Mouse (Mus musculus): ENCODE results near the gene Terf2. TPM values are rescaled to one million over a fixed set of nuclear protein-coding genes. Genes with fewer than 3 reads are reported as not detected.
A peak's percentile ranks its signal among the peaks of the same experiment; 100 is the strongest.

Gene Terf2
- polyA plus RNA-seq, 1 experiment from 2014 or later, result 18.9 TPM

GRCm38 (mm10) chr8:107129171-107130025 is 33.1 kb upstream of the Terf2 start:
- no peak for ATAC-seq (ENCODE audit: insufficient number of reproducible peaks, low FRiP score, low TSS enrichment, low read depth)
- peak overlapping the region; percentile 55 for H3K27ac ChIP-seq (replicated peaks)
- H3K4me3 ChIP-seq (replicated peaks), result no peak overlapping the region
- no peaks in the 10 kb centered on the region for H3K27me3 ChIP-seq
- peaks cover 35% of the 10 kb centered on the region for H3K4me1 ChIP-seq
- H3K9ac ChIP-seq, result no peak overlapping the region
- H3K9me3 ChIP-seq (replicated peaks), result no peaks in the 10 kb centered on the region
- H3K4me2 ChIP-seq (replicated peaks), result no peak overlapping the region
- H3K36me3 ChIP-seq, result no peaks in the 10 kb centered on the region
- 30% methylated on average over 8 of the region's 8 CpGs for WGBS

DNA sequence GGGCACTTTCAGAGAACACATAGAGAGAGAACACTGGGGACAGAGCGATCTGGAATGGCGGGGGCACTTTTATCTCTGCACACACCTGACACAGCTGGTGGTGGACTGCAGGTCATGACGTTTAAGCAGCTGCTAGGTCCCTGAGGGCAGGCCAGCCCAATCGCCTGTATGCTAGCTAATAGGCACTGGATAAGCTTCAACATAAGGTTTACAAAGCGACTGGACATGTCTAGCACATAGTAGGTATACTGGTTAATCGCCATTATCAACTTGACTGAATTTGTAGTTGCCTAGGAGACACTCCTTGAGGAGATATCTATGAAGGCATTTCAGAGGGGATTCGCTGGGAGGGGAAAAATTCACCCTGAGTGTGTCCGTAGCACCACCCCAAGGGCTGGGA is 28.0 kb upstream of the Terf2 start:
- no peak for ATAC-seq (ENCODE audit: insufficient number of reproducible peaks, low FRiP score, low TSS enrichment, low read depth)
- H3K36me3 ChIP-seq, result no peaks in the 10 kb centered on the region
- WGBS, result 68% methylated on average over 8 of the region's 8 CpGs
- H3K9ac ChIP-seq, result no peak overlapping the region
- H3K4me3 ChIP-seq (replicated peaks), result no peak overlapping the region
- H3K9me3 ChIP-seq (replicated peaks), result no peaks in the 10 kb centered on the region
- no peak overlapping the region for H3K4me2 ChIP-seq (replicated peaks)
- no peaks in the 10 kb centered on the region for H3K27me3 ChIP-seq
- H3K4me1 ChIP-seq, result peaks cover 14% of the 10 kb centered on the region
- H3K27ac ChIP-seq (replicated peaks), result no peak overlapping the region

DNA sequence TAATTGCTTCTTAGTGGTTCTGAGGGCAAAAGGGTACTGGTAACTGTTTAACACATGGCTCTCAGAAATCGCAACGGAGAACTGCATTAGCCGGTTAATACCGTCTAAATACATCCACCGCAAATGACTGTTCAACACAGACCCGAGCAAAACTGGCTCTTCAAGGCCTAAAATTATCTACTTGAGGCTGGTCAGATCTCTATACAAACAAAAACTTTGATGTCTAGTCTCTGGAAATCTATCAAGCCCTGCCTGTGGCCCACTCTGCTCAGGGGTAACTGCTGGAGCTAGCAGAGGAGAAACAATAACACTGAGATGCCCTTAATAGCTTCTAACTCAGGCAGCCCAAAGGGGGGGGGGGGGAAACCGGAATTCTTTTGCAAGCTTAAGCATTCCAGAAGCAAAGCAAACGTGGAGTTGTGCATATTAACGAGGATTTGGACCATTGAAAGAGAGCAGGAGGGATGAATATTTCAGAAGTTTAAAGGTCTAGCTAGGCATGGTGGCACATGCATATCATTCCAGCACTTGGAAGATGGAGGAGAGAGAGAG is 26.8 kb upstream of the Terf2 start:
- no peak overlapping the region for H3K4me2 ChIP-seq (replicated peaks)
- H3K36me3 ChIP-seq, result no peaks in the 10 kb centered on the region
- H3K4me3 ChIP-seq (replicated peaks), result no peak overlapping the region
- no peaks in the 10 kb centered on the region for H3K27me3 ChIP-seq
- H3K9ac ChIP-seq, result no peak overlapping the region
- H3K4me1 ChIP-seq, result peaks cover 16% of the 10 kb centered on the region
- no peaks in the 10 kb centered on the region for H3K9me3 ChIP-seq (replicated peaks)
- no peak for ATAC-seq (ENCODE audit: insufficient number of reproducible peaks, low FRiP score, low TSS enrichment, low read depth)
- peak overlapping the region; percentile 58 for H3K27ac ChIP-seq (replicated peaks)
- WGBS, result 19% methylated on average over 9 of the region's 9 CpGs

DNA sequence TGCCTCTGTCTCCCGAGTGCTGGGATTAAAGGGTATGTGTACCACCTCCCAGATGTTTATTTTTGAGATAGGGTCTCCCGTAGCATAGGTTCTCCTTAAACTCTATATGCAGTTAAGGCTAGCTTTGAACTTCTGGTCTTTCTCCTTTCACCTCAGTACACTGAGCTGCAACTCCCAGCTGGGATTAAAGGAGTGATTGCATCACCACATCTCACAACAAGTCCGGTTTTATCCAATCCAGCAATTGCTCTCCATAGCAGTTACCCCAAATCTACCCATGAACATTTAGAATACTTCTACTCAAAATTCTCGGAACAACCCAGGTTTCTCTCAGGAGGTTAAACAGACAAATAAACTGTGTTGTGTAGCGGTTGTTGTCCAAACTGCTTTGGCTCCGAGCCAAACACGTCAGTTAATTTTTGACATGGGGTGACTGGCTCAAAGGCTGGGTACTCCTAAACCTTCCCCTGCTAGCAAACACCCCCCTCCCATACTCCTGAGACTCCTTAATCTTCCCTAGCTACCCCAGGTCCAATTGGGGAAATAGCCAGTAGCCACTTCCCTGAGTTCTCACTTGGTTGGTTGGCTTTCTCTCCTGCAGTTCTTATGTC is 25.4 kb upstream of the Terf2 start:
- H3K9me3 ChIP-seq (replicated peaks), result no peaks in the 10 kb centered on the region
- no peak overlapping the region for H3K4me3 ChIP-seq (replicated peaks)
- peak overlapping the region; percentile 22; the same call in 1 of the 2 replicates for H3K27ac ChIP-seq (replicated peaks)
- H3K9ac ChIP-seq, result no peak overlapping the region
- H3K27me3 ChIP-seq, result no peaks in the 10 kb centered on the region
- H3K36me3 ChIP-seq, result no peaks in the 10 kb centered on the region
- WGBS, result 87% methylated on average over 7 of the region's 7 CpGs
- H3K4me2 ChIP-seq (replicated peaks), result no peak overlapping the region
- no peak for ATAC-seq (ENCODE audit: insufficient number of reproducible peaks, low FRiP score, low TSS enrichment, low read depth)
- peaks cover 16% of the 10 kb centered on the region for H3K4me1 ChIP-seq

GRCm38 (mm10) chr8:107120806-107121205 is 24.5 kb upstream of the Terf2 start:
- Histone ChIP-seq H3K4me3 (replicated peaks) (no peak overlapping the region), H3K36me3 (no peaks in the 10 kb centered on the region), H3K9ac (no peak overlapping the region), H3K4me2 (replicated peaks) (no peak overlapping the region), H3K27me3 (no peaks in the 10 kb centered on the region), H3K27ac (replicated peaks) (no peak overlapping the region), H3K9me3 (replicated peaks) (no peaks in the 10 kb centered on the region), H3K4me1 (peaks cover 22% of the 10 kb centered on the region)
- no peak for ATAC-seq (ENCODE audit: insufficient number of reproducible peaks, low FRiP score, low TSS enrichment, low read depth)

- no peaks in the 10 kb centered on the region for H3K27me3 ChIP-seq
- H3K4me3 ChIP-seq (replicated peaks), result no peak overlapping the region
- H3K9me3 ChIP-seq (replicated peaks), result no peaks in the 10 kb centered on the region
- no peak overlapping the region; the same call in 1 of the 2 replicates for H3K4me2 ChIP-seq (replicated peaks)
- H3K36me3 ChIP-seq, result no peaks in the 10 kb centered on the region
- no peak overlapping the region for H3K9ac ChIP-seq
- no peak for ATAC-seq (ENCODE audit: insufficient number of reproducible peaks, low FRiP score, low TSS enrichment, low read depth)
- peaks cover 29% of the 10 kb centered on the region for H3K4me1 ChIP-seq
- WGBS, result 60% methylated on average over 9 of the region's 9 CpGs
- peak overlapping the region; percentile 82 for H3K27ac ChIP-seq (replicated peaks)
Observed at GRCm38 (mm10) chr8:107119412-107119811, 23.1 kb upstream of the Terf2 start.

GRCm38 (mm10) chr8:107118803-107119233 is 22.5 kb upstream of the Terf2 start:
- Histone ChIP-seq H3K4me1 (peaks cover 32% of the 10 kb centered on the region), H3K36me3 (no peaks in the 10 kb centered on the region), H3K4me2 (replicated peaks) (no peak overlapping the region; the same call in 1 of the 2 replicates), H3K27ac (replicated peaks) (peak overlapping the region; percentile 82), H3K27me3 (no peaks in the 10 kb centered on the region), H3K9ac (no peak overlapping the region), H3K9me3 (replicated peaks) (no peaks in the 10 kb centered on the region), H3K4me3 (replicated peaks) (no peak overlapping the region)
- WGBS, result 43% methylated on average over 7 of the region's 7 CpGs
- ATAC-seq (ENCODE audit: insufficient number of reproducible peaks, low FRiP score, low TSS enrichment, low read depth), result no peak

DNA sequence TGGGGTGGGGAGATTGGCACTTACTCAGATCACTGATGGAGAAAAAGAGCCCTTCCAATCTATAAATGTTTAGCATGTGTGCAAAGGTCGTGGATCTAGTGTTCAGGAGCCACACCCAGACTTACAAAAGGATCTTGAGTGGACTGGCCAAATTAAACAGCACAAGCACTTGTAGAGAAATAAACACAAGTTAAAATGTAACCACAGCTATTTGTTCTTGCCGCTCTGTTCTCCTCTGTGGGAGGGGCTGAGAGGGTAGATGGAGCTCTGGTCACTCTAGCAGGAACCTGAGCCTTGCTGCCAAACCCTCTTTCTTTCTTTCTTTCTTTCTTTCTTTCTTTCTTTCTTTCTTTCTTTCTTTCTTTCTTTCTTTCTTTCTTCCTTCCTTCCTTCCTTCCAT is 20.7 kb upstream of the Terf2 start:
- Histone ChIP-seq H3K9me3 (replicated peaks) (no peaks in the 10 kb centered on the region), H3K4me1 (peaks cover 25% of the 10 kb centered on the region), H3K27ac (replicated peaks) (no peak overlapping the region), H3K36me3 (no peaks in the 10 kb centered on the region), H3K4me2 (replicated peaks) (no peak overlapping the region), H3K27me3 (no peaks in the 10 kb centered on the region), H3K9ac (no peak overlapping the region), H3K4me3 (replicated peaks) (no peak overlapping the region)
- WGBS, result 37% methylated on average over 2 of the region's 2 CpGs
- no peak for ATAC-seq (ENCODE audit: insufficient number of reproducible peaks, low FRiP score, low TSS enrichment, low read depth)

DNA sequence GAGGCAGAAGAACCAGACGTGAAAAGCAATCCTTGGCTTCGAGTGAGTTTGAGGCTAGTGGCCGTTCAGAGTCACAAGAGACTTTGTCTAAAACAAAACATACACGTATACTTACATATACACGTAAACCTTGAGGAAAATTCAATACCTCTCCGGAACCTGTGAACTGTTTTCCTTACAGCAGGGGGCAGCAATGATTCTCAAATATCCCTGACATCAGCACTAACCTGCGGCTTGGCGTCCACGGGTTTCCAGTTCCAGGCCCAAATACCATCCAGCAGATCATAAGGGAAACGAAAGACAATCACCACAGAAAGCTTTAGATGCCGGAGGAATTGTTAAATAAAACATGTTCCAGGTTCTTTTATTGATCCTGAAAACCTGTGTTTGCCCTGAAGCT is 19.7 kb upstream of the Terf2 start:
- H3K4me1 ChIP-seq, result peaks cover 25% of the 10 kb centered on the region
- no peak overlapping the region for H3K9ac ChIP-seq
- no peaks in the 10 kb centered on the region for H3K27me3 ChIP-seq
- no peaks in the 10 kb centered on the region for H3K36me3 ChIP-seq
- H3K27ac ChIP-seq (replicated peaks), result no peak overlapping the region
- no peak for ATAC-seq (ENCODE audit: insufficient number of reproducible peaks, low FRiP score, low TSS enrichment, low read depth)
- no peak overlapping the region for H3K4me2 ChIP-seq (replicated peaks)
- no peaks in the 10 kb centered on the region for H3K9me3 ChIP-seq (replicated peaks)
- 7% methylated on average over 11 of the region's 11 CpGs for WGBS
- no peak overlapping the region for H3K4me3 ChIP-seq (replicated peaks)

- ATAC-seq (ENCODE audit: insufficient number of reproducible peaks, low FRiP score, low TSS enrichment, low read depth), result no peak
- Histone ChIP-seq H3K4me2 (replicated peaks) (peak overlapping the region; percentile 32), H3K4me3 (replicated peaks) (0 out of 2 replicates have a peak overlapping the region, but pooled peaks have one; percentile 4), H3K27ac (replicated peaks) (peak overlapping the region; percentile 71), H3K4me1 (peaks cover 25% of the 10 kb centered on the region), H3K27me3 (no peaks in the 10 kb centered on the region), H3K9ac (no peak overlapping the region), H3K36me3 (no peaks in the 10 kb centered on the region), H3K9me3 (replicated peaks) (no peaks in the 10 kb centered on the region)
- WGBS, result 39% methylated on average over 10 of the region's 10 CpGs
Observed at GRCm38 (mm10) chr8:107115008-107115320, 18.6 kb upstream of the Terf2 start.

- Histone ChIP-seq H3K9ac (no peak overlapping the region), H3K4me1 (peaks cover 25% of the 10 kb centered on the region)
Observed at GRCm38 (mm10) chr8:107114150-107115007, 18.0 kb upstream of the Terf2 start.

More at GRCm38 (mm10) chr8:107114150-107115007, 18.0 kb upstream of the Terf2 start:
- no peak for ATAC-seq (ENCODE audit: insufficient number of reproducible peaks, low FRiP score, low TSS enrichment, low read depth)
- 26% methylated on average over 19 of the region's 19 CpGs for WGBS
- Histone ChIP-seq H3K9me3 (replicated peaks) (no peaks in the 10 kb centered on the region), H3K4me2 (replicated peaks) (peak overlapping the region; percentile 32), H3K27me3 (no peaks in the 10 kb centered on the region), H3K4me3 (replicated peaks) (0 out of 2 replicates have a peak overlapping the region, but pooled peaks have one; percentile 4), H3K36me3 (no peaks in the 10 kb centered on the region), H3K27ac (replicated peaks) (peak overlapping the region; percentile 71)
